Mouse (Mus musculus) cerebellum, adult 2 months (tissue): ENCODE measurements around the gene Dhx15.

ENCODE experiments used
- CTCF ChIP-seq: fragments of 200-500 bp; IDR thresholded peaks from 2 replicates; pipeline ENCODE4 v1.5.1; 2011; ENCODE audit warnings: low read depth, mild to moderate bottlenecking, control low read depth, low read length, moderate library complexity, borderline replicate concordance; ENCODE audit not compliant: insufficient read depth
- POLR2A ChIP-seq: fragments of 200-500 bp; IDR thresholded peaks from 2 replicates; pipeline ENCODE4 v1.6.1; 2011; ENCODE audit warnings: low read length, control low read depth, borderline replicate concordance; ENCODE audit not compliant: insufficient read depth

DNA sequence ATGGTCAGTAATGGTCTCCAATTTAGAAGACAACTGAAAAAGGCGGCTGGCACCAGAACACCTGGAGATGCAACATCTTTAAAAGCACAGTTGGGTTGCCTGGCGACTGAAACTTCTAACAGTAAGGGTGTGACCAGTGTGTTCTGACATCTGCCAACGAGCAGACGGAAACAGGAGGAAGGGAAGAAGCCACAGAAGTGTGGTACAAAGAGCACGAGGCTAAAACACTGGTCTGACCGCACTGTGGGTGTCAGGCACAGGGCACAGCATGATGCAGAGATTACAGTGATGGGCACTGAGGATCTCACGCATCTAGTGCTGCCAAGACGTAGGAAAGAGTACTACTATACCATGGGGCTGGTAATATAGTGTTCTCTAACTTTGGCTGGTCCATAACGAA lies 48.4 kb downstream of the Dhx15 start:
- TF ChIP-seq POLR2A: no peak
- no peak for TF ChIP-seq CTCF
